Mouse (Mus musculus): ENCODE measurements at regions not wholly inside any gene's neighbourhood (a gene's known extent, or its start where the extent isn't known, plus 50 kb on each side); places are given as distances from the start of the nearest gene placed in this dataset.

- TF ChIP-seq FLI1 (IDR thresholded peaks at IDR 0.05; ENCODE audit: low read length) (no peak), GATA1 (IDR thresholded peaks at IDR 0.05; ENCODE audit: borderline replicate concordance, low read length) (no peak)
Observed at GRCm38 (mm10) chr11:6991626-6992025, 71.7 kb upstream of the Adcy1 start.

Measured in megakaryocyte, embryonic 14.5 days (primary cell).